Mouse (Mus musculus): Measurements from ENCODE around the gene Ssbp1.

Ssbp1 gene

GRCm38 (mm10) chr6:40465710-40466109, 5.4 kb upstream of the Ssbp1 start:
- peak; percentile 9 to 16 for DNase-seq

DNA sequence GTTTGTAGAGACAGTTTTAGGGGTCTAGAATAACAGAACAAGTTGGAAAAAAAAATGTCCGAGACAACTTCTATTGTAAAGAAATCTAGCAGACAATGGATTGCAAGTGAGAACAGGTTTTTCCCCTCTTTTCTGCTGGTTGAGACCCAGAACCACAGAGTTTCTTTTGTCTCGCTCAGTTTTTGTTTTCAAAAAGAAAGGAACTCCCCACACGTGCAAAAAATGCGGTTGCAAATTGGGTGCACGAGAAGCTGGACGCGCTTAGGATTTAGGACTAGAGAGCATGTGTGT, 513 bp downstream of the Ssbp1 start:
- no peak for DNase-seq

GRCm38 (mm10) chr6:40476132-40476531, 5.0 kb downstream of the Ssbp1 start:
- DNase-seq, result no peak

DNA sequence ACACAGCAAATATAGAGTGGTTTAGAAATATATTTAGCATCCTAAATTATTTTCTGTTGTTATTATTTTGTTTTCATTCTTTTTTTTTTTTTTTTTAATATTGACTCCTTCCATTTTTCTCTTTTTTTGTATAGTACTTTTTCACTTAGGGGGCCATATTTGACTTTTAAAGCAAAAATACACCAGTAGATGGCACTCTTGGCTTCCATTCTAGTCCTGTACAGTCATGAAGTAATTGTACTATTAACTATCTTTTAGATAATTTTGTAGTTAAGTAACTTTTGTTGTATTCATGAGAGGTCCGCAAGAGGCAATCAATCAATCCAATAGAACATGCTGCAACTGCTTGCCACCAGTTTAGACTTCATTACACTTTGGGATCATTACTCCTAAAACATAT, 8.6 kb downstream of the Ssbp1 start:
- no peak for DNase-seq

DNA sequence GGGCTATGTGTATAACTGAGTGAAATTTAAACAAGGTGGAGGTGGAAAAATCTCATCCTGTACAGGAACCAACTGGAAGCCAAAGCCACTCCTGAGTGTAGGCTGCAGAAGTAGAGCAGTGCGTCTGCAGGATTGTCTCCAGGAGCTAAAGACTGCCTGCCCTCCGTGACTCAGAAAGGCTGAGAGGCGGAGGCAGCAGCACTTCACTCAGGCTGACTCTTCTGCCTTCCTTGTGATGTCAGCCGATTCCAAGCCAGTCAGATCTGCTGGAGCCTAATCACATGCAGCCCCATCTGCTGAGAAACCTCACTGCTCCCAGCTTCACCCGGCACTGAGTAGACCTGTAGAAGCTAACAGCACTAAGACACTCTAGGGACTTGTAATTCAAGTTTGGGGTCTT, 11.2 kb downstream of the Ssbp1 start:
- no peak for DNase-seq

DNA sequence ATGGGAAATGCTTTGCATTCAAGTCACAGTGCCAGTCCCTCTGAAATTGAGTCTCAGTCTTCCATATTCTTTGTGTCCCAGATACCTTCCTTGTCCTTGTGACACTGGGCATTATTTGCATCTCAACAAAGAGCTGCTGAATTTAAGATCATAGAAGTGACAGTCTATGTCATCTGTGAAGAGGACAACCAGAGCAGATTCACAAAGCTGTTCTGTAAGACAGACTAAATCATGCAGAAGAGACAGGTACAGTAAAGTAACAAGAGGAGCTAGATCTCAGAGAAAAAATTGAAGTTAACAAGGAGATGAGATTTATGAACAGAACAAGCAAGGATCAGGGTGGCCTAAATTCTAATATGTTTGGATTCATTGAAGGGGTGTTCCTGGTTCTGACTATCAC, 19.8 kb downstream of the Ssbp1 start, which contains the start of gene Tas2r137:
Tas2r137 (plus strand) TSS at position 301 of the 400 bp plus-strand sequence.
- DNase-seq, result no peak

GRCm38 (mm10) chr6:40493229-40493628, 22.1 kb downstream of the Ssbp1 start, which contains the start of gene Tas2r108:
Gene Tas2r108 (plus strand): TSS chr6:40493529.
- DNase-seq, result no peak

GRCm38 (mm10) chr6:40519408-40519807, 48.3 kb downstream of the Ssbp1 start, which contains the start of gene Prss37:
Gene Prss37 (minus strand): TSS chr6:40519508.
- DNase-seq, result no peak

All from thymus, postnatal 36 days (tissue).